Mouse (Mus musculus) heart, embryonic 14.5 days (tissue): Measurements from ENCODE around the gene Rab27a. TPM values are rescaled to one million over a fixed set of nuclear protein-coding genes. Genes with fewer than 3 reads are reported as not detected.

ENCODE experiments used
- ATAC-seq: fragments of 200-750 bp; cut with Nextera tagmentation; 2 replicates; pipeline ENCODE4 v1.8.0; 2017; ENCODE audit warnings: low read depth, moderate TSS enrichment; ENCODE audit not compliant: insufficient number of reproducible peaks, insufficient read depth, low FRiP score
- H3K27ac ChIP-seq, 2 experiments: fragments of 200-500 bp in 1 of 2; fragments of 300-500 bp in 1 of 2; sonication (generic) in 1 of 2; replicated peaks in 1 of 2; 2 replicates each; pipeline ENCODE4 v1.5.1; 2012 to 2014; ENCODE audit warnings: low read depth in 2 of 2, low read length in 2 of 2, control low read depth in 1 of 2, mild to moderate bottlenecking in 1 of 2, mixed read lengths in 1 of 2; ENCODE audit not compliant: control insufficient read depth in 1 of 2, insufficient read depth in 1 of 2
- H3K27me3 ChIP-seq: fragments of 300-500 bp; sonication (generic); 2 replicates; pipeline ENCODE4 v1.6.1; 2014; ENCODE audit warnings: mild to moderate bottlenecking, low read length, control low read depth; ENCODE audit not compliant: control insufficient read depth, insufficient read depth
- H3K36me3 ChIP-seq: fragments of 300-500 bp; sonication (generic); 2 replicates; pipeline ENCODE4 v1.6.1; 2014; ENCODE audit warnings: mild to moderate bottlenecking, control low read depth, low read length, mixed read lengths; ENCODE audit not compliant: control insufficient read depth, insufficient read depth
- H3K4me1 ChIP-seq, 2 experiments: fragments of 200-500 bp in 1 of 2; fragments of 300-500 bp in 1 of 2; sonication (generic) in 1 of 2; 2 replicates each; pipeline ENCODE4 v1.6.1; 2012 to 2014; ENCODE audit warnings: low read length in 2 of 2, control low read depth in 1 of 2, mixed read lengths in 1 of 2; ENCODE audit not compliant: control insufficient read depth in 2 of 2, insufficient read depth in 2 of 2
- H3K4me2 ChIP-seq: fragments of 300-500 bp; sonication (generic); 2 replicates; pipeline ENCODE4 v1.6.1; 2014; ENCODE audit warnings: mild to moderate bottlenecking, low read length
- H3K4me3 ChIP-seq, 2 experiments: fragments of 200-500 bp in 1 of 2; fragments of 300-500 bp in 1 of 2; sonication (generic) in 1 of 2; 2 replicates each; pipeline ENCODE4 v1.5.1; 2012 to 2014; ENCODE audit warnings: low read length in 2 of 2, mild to moderate bottlenecking in 2 of 2, control low read depth in 1 of 2, low read depth in 1 of 2, moderate library complexity in 1 of 2; ENCODE audit not compliant: control insufficient read depth in 1 of 2, insufficient read depth in 1 of 2
- H3K9ac ChIP-seq: fragments of 300-500 bp; sonication (generic); 2 replicates; pipeline ENCODE4 v1.6.1; 2014; ENCODE audit warnings: mild to moderate bottlenecking, low read length
- H3K9me3 ChIP-seq: fragments of 300-500 bp; sonication (generic); 2 replicates; pipeline ENCODE4 v1.6.1; 2016; ENCODE audit warnings: low read length, control low read depth; ENCODE audit not compliant: control insufficient read depth
- WGBS: fragments of 180-500 bp; shearing (Covaris S2); extraction: QIAGEN DNeasy Blood & Tissue Kit; methylation state at CpG from one replicate; pipeline ENCODE4 v1.1.7; 2014; 5-methylcytosine and 5-hydroxymethylcytosine counted together
- polyA plus RNA-seq: library from polyadenylated mRNA; unstranded; fragments of >200 nt; fragmentation: Nextera tagmentation; extraction: Ambion mirVana; gene quantifications from 2 replicates; pipeline ENCODE4 v1.2.1, GENCODE M21; 2014

The Rab27a gene
- polyA plus RNA-seq, 1 experiment from 2014 or later = 1.6 TPM

GRCm38 (mm10) chr9:73005106-73005505 is 39.5 kb upstream of the Rab27a start:
- no peak overlapping the region for H3K4me3 ChIP-seq
- no peaks in the 10 kb centered on the region for H3K9me3 ChIP-seq
- H3K9ac ChIP-seq = no peak overlapping the region
- no peaks in the 10 kb centered on the region for H3K4me1 ChIP-seq
- no peak for ATAC-seq
- no peak overlapping the region for H3K4me2 ChIP-seq
- no peak overlapping the region for H3K27ac ChIP-seq
- no peaks in the 10 kb centered on the region for H3K27me3 ChIP-seq
- H3K36me3 ChIP-seq = peaks cover 40% of the 10 kb centered on the region
- 78% methylated on average over 6 of the region's 6 CpGs for WGBS

GRCm38 (mm10) chr9:73006175-73006574 is 38.5 kb upstream of the Rab27a start:
- no peak overlapping the region for H3K4me2 ChIP-seq
- H3K27ac ChIP-seq = no peak overlapping the region
- H3K36me3 ChIP-seq = peaks cover 44% of the 10 kb centered on the region
- H3K9me3 ChIP-seq = no peaks in the 10 kb centered on the region
- no peak overlapping the region for H3K4me3 ChIP-seq
- no peak for ATAC-seq
- no peaks in the 10 kb centered on the region for H3K27me3 ChIP-seq
- no peak overlapping the region for H3K9ac ChIP-seq
- WGBS = 91% methylated on average over 3 of the region's 3 CpGs
- no peaks in the 10 kb centered on the region for H3K4me1 ChIP-seq

DNA sequence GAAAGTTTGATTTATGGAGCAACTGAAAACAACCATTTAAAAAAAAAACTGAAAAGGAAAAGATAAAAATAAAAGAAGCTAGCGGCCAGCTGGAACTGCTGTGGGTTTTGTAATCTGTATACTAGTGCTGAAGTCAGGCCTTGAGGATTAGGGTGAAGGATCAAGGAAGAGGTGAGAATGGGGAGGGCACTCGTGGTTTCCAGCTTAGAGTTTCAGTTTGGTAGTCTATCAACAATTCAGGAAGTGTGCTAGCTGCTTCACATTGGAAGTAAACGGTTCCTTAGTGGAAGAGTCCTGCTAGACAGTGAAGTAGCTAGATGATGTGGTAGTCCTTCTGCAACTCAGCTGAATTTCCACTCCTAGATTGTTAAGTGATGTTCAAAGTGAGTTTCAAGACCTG is 36.3 kb upstream of the Rab27a start:
- no peak for ATAC-seq
- no peak overlapping the region for H3K4me3 ChIP-seq
- 61% methylated on average over 3 of the region's 3 CpGs for WGBS
- peaks cover 53% of the 10 kb centered on the region for H3K36me3 ChIP-seq
- no peak overlapping the region for H3K27ac ChIP-seq
- no peaks in the 10 kb centered on the region for H3K9me3 ChIP-seq
- no peak overlapping the region for H3K4me2 ChIP-seq
- H3K4me1 ChIP-seq = no peaks in the 10 kb centered on the region
- H3K27me3 ChIP-seq = no peaks in the 10 kb centered on the region
- H3K9ac ChIP-seq = no peak overlapping the region

DNA sequence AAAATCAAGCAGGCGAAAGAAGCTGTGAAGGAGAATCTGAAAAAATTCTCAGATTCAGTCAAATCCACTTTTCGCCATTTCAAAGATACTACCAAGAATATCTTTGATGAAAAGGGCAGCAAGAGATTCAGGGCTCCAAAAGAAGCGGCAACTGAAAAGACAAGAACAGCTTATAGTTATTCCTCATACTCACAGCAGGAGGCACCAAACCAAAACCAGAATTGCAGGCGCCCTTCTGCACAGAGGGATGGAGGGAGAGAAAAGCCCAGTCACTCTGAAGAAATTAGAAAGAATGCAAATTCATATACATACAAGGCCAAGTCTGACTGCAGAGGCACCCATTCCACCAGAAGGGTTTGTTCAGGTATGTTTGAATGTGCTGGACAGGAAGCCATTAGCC is 32.0 kb upstream of the Rab27a start:
- no peak overlapping the region for H3K27ac ChIP-seq
- 84% methylated on average over 4 of the region's 4 CpGs for WGBS
- no peak for ATAC-seq
- H3K4me2 ChIP-seq = no peak overlapping the region
- no peaks in the 10 kb centered on the region for H3K27me3 ChIP-seq
- H3K9ac ChIP-seq = no peak overlapping the region
- H3K4me3 ChIP-seq = no peak overlapping the region
- H3K4me1 ChIP-seq = no peaks in the 10 kb centered on the region
- peaks cover 77% of the 10 kb centered on the region for H3K36me3 ChIP-seq
- H3K9me3 ChIP-seq = no peaks in the 10 kb centered on the region

- H3K4me3 ChIP-seq = no peak overlapping the region
- H3K4me2 ChIP-seq = no peak overlapping the region
- 61% methylated on average over 13 of the region's 13 CpGs for WGBS
- peaks cover 92% of the 10 kb centered on the region for H3K36me3 ChIP-seq
- no peaks in the 10 kb centered on the region for H3K9me3 ChIP-seq
- H3K9ac ChIP-seq = no peak overlapping the region
- no peaks in the 10 kb centered on the region for H3K4me1 ChIP-seq
- no peaks in the 10 kb centered on the region for H3K27me3 ChIP-seq
- no peak for ATAC-seq
- H3K27ac ChIP-seq = no peak overlapping the region
Observed at GRCm38 (mm10) chr9:73014724-73015123, 29.9 kb upstream of the Rab27a start.

DNA sequence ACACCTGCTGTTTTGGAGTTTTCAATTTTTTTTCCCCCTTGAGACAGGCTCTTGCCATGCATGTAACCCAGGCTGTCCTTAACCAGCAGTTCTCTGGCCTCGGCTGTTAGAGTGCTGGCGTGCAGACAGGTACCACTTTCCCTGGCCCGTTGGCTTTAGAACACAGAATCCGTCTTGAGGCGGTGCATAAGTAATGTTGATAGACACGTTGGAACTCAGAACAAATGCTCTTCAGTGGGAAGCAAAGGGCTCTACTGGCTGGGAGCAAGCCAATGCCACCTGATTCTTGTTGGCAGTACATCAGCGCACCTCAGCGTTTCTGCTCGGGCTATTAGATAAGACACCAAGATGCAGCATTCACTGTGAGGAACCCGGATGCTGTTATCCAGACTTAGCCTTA is 24.8 kb upstream of the Rab27a start:
- no peaks in the 10 kb centered on the region for H3K27me3 ChIP-seq
- H3K4me2 ChIP-seq = no peak overlapping the region
- no peak overlapping the region for H3K27ac ChIP-seq
- no peak for ATAC-seq
- WGBS = 86% methylated on average over 10 of the region's 10 CpGs
- H3K9ac ChIP-seq = no peak overlapping the region
- H3K4me1 ChIP-seq = no peaks in the 10 kb centered on the region
- H3K9me3 ChIP-seq = no peaks in the 10 kb centered on the region
- H3K4me3 ChIP-seq = no peak overlapping the region
- peaks cover 82% of the 10 kb centered on the region for H3K36me3 ChIP-seq

- H3K4me1 ChIP-seq = peaks cover under 1 to 1% of the 10 kb centered on the region in 2 experiments; a peak in 2 of 4 replicates
- H3K4me2 ChIP-seq = no peak overlapping the region
- H3K36me3 ChIP-seq = peaks cover 74% of the 10 kb centered on the region
- ATAC-seq = no peak
- H3K4me3 ChIP-seq = no peak overlapping the region
- WGBS = 85% methylated on average over 5 of the region's 5 CpGs
- H3K9me3 ChIP-seq = no peaks in the 10 kb centered on the region
- H3K27me3 ChIP-seq = no peaks in the 10 kb centered on the region
- H3K27ac ChIP-seq = no peak overlapping the region
- H3K9ac ChIP-seq = no peak overlapping the region
Observed at GRCm38 (mm10) chr9:73020566-73021097, 24.0 kb upstream of the Rab27a start.
